In genomic region chr17:72845521-72845920, GRCm38 (mm10) we compare ENCODE assay signal across 19 mouse cellular contexts.
"Had no signal": no experiment of that assay in that cellular context is flagged by ENCODE, and none has a peak within 500 bp of the region (broad histone marks: within the 10 kb centered on the region; RNA-seq: fewer than 3 reads in every experiment).

No protein-coding gene starts in this region.

- H3K9ac ChIP-seq: heart, embryonic 12.5 days; hindbrain, embryonic 13.5 days; hindbrain, embryonic 15.5 days; limb, embryonic 13.5 days; limb, embryonic 15.5 days; liver, embryonic 13.5 days; liver, embryonic 15.5 days had no signal

- DNase-seq: gastrocnemius, postnatal 10 days; gastrocnemius, postnatal 25 days; heart, adult 18-20 months; heart, postnatal 10 days; heart, postnatal 36 days; kidney, postnatal 10 days; layer of hippocampus, adult 9-11 months; layer of hippocampus, postnatal 36 days; left cerebral cortex, postnatal 4 days; liver, embryonic 13.5 days had no signal

- H3K4me1 ChIP-seq: heart, embryonic 10.5 days; hindbrain, embryonic 15.5 days; limb, embryonic 13.5 days; limb, embryonic 15.5 days had no signal

- ATAC-seq: hindbrain, postnatal 0 days; intestine, embryonic 16.5 days had no signal

- H3K4me2 ChIP-seq: heart, embryonic 12.5 days; hindbrain, embryonic 13.5 days; hindbrain, embryonic 15.5 days; limb, embryonic 13.5 days; limb, embryonic 15.5 days; liver, embryonic 13.5 days; liver, embryonic 15.5 days had no signal

- H3K27ac ChIP-seq: heart, embryonic 10.5 days; hindbrain, embryonic 13.5 days; hindbrain, embryonic 15.5 days; hindbrain, postnatal 0 days; limb, embryonic 13.5 days; limb, embryonic 15.5 days; liver, embryonic 13.5 days; liver, embryonic 15.5 days had no signal

- H3K27me3 ChIP-seq: heart, embryonic 12.5 days; hindbrain, embryonic 13.5 days; hindbrain, embryonic 15.5 days; limb, embryonic 13.5 days; limb, embryonic 15.5 days; liver, embryonic 13.5 days; liver, embryonic 15.5 days had no signal

- H3K4me3 ChIP-seq: heart, embryonic 10.5 days; heart, embryonic 12.5 days; hindbrain, embryonic 13.5 days; hindbrain, embryonic 15.5 days; limb, embryonic 13.5 days; limb, embryonic 15.5 days; liver, embryonic 13.5 days; liver, embryonic 15.5 days had no signal

- H3K9me3 ChIP-seq: heart, embryonic 10.5 days; heart, embryonic 12.5 days; hindbrain, embryonic 13.5 days; hindbrain, embryonic 15.5 days; limb, embryonic 13.5 days; limb, embryonic 15.5 days; liver, embryonic 13.5 days; liver, embryonic 15.5 days had no signal
